In genomic region chr9:109046306-109046705, GRCm38 (mm10) we compare ENCODE assay signal across 10 mouse cellular contexts. TPM values are rescaled to one million over a fixed set of nuclear protein-coding genes. Genes with fewer than 3 reads are reported as not detected.
A peak's percentile ranks its signal among the peaks of the same experiment; 100 is the strongest.
DNase-seq lines count a peak whose midpoint lies in the region; ATAC-seq and TF ChIP-seq lines count a peak whose summit lies in the region.
"Had no signal": no experiment of that assay in that cellular context is flagged by ENCODE, and none has a peak within 500 bp of the region (broad histone marks: within the 10 kb centered on the region; RNA-seq: fewer than 3 reads in every experiment).

No protein-coding gene starts in this region.

- H3K4me1 ChIP-seq in hindbrain, embryonic 11.5 days (replicated peaks; ENCODE audit: control insufficient read depth, insufficient read depth, low read length), result no peaks in the 10 kb centered on the region
- H3K4me1 ChIP-seq in hindbrain, embryonic 13.5 days (replicated peaks), result no peaks in the 10 kb centered on the region
- H3K4me1 ChIP-seq in CH12.LX (ENCODE audit: control insufficient read depth in 1 of 2, insufficient read depth in 2 of 2), result peaks cover 11 to 17% of the 10 kb centered on the region in 2 experiments
- H3K4me1 ChIP-seq in liver, embryonic 14.5 days (replicated peaks; ENCODE audit: control insufficient read depth in 2 of 2, insufficient read depth in 2 of 2, low read length in 1 of 2), result no peaks in the 10 kb centered on the region
- H3K4me1 ChIP-seq: limb, embryonic 13.5 days had no signal

- peak; percentile 62 for DNase-seq in hindbrain, embryonic 11.5 days (ENCODE audit: low spot score)
- peak; percentile 76 for DNase-seq in CH12.LX (ENCODE audit: extremely low read depth)
- DNase-seq in adrenal gland, postnatal 25 days, result peak; percentile 60
- DNase-seq in gastrocnemius, adult 2 months, result peak; percentile 65
- peak; percentile 30 to 46 (median 37) for DNase-seq in liver, embryonic 14.5 days (ENCODE audit: low read depth in 3 of 3, low spot score in 3 of 3)
- peak; percentile 62 for DNase-seq in spleen, adult 12 weeks (ENCODE audit: low spot score)
- DNase-seq in ovary, postnatal 10 days (ENCODE audit: low spot score), result no peak

- intact Hi-C loops in gastrocnemius, adult 2 months (cut with DNase I), result no loop called here

- H3K36me3 ChIP-seq in hindbrain, embryonic 11.5 days (ENCODE audit: control insufficient read depth, insufficient read depth, low read length), result no peaks in the 10 kb centered on the region
- H3K36me3 ChIP-seq in hindbrain, embryonic 13.5 days, result no peaks in the 10 kb centered on the region
- H3K36me3 ChIP-seq in CH12.LX (replicated peaks in 1 of 2; ENCODE audit: control insufficient read depth in 1 of 2, insufficient read depth in 1 of 2, low read length in 1 of 2), result peaks cover 0 to 19% of the 10 kb centered on the region in 2 experiments
- H3K36me3 ChIP-seq in liver, embryonic 14.5 days (replicated peaks; ENCODE audit: control insufficient read depth, insufficient read depth, low read depth), result no peaks in the 10 kb centered on the region

- 37% methylated on average over 5 of the region's 5 CpGs for WGBS in hindbrain, embryonic 11.5 days
- WGBS in hindbrain, embryonic 13.5 days, result 34% methylated on average over 5 of the region's 5 CpGs
- 31% methylated on average over 5 of the region's 5 CpGs for WGBS in liver, embryonic 14.5 days (ENCODE audit: insufficient replicate concordance)

- no peak for ATAC-seq in hindbrain, embryonic 11.5 days (ENCODE audit: low FRiP score)
- no peak for ATAC-seq in hindbrain, embryonic 13.5 days (ENCODE audit: low FRiP score)
- ATAC-seq in liver, embryonic 14.5 days (ENCODE audit: insufficient read depth), result no peak

- no peak overlapping the region for H3K27ac ChIP-seq in hindbrain, embryonic 11.5 days (ENCODE audit: low read depth, low read length)
- H3K27ac ChIP-seq in hindbrain, embryonic 13.5 days, result no peak overlapping the region
- no peak overlapping the region; the same call in 1 of the 2 replicates for H3K27ac ChIP-seq in CH12.LX (ENCODE audit: insufficient read depth, low read depth)
- no peak overlapping the region for H3K27ac ChIP-seq in gastrocnemius, adult 2 months
- H3K27ac ChIP-seq in liver, embryonic 14.5 days, result no peak overlapping the region
- H3K27ac ChIP-seq: limb, embryonic 13.5 days had no signal

- peaks cover 23% of the 10 kb centered on the region for H3K79me2 ChIP-seq in CH12.LX (replicated peaks; ENCODE audit: control insufficient read depth, extremely low read depth, insufficient read depth, poor library complexity, severe bottlenecking)

- in situ Hi-C loops in CH12.LX (cut with MboI; ENCODE audit: low pct_ligation_motif_present, low pct_unique_long_range_greater_than_20kb, low sequenced_read_pairs), result loop anchor here (5.0 kb wide), 1 partner anchor 39 kb away; no protein-coding TSS in a partner anchor

- H3K9ac ChIP-seq in hindbrain, embryonic 11.5 days (ENCODE audit: low read depth, low read length), result no peak overlapping the region
- no peak overlapping the region for H3K9ac ChIP-seq in hindbrain, embryonic 13.5 days
- H3K9ac ChIP-seq in CH12.LX (ENCODE audit: insufficient read depth, low read depth), result no peak overlapping the region
- no peak overlapping the region for H3K9ac ChIP-seq in liver, embryonic 14.5 days (replicated peaks)
- H3K9ac ChIP-seq: limb, embryonic 13.5 days had no signal

- TF ChIP-seq POLR2A in CH12.LX (IDR thresholded peaks at IDR 0.05; ENCODE audit: low read depth, low read length), result no peak

- H3K9me3 ChIP-seq in hindbrain, embryonic 11.5 days (ENCODE audit: control insufficient read depth, low read length), result no peaks in the 10 kb centered on the region
- no peaks in the 10 kb centered on the region for H3K9me3 ChIP-seq in hindbrain, embryonic 13.5 days
- H3K9me3 ChIP-seq in CH12.LX (replicated peaks; ENCODE audit: low read length), result no peaks in the 10 kb centered on the region
- H3K9me3 ChIP-seq in liver, embryonic 14.5 days (ENCODE audit: control insufficient read depth, low read length), result no peaks in the 10 kb centered on the region
- H3K9me3 ChIP-seq: limb, embryonic 13.5 days had no signal

- peak; percentile 42 to 84 for TF ChIP-seq CTCF in CH12.LX (conservative IDR thresholded peaks at IDR 0.05 in 1 of 2, IDR thresholded peaks at IDR 0.05 in 1 of 2; ENCODE audit: low read depth in 2 of 2, low read length in 2 of 2)
- TF ChIP-seq CTCF in gastrocnemius, adult 2 months (IDR thresholded peaks at IDR 0.05), result peak; percentile 77
- TF ChIP-seq CTCF in liver, embryonic 14.5 days (IDR thresholded peaks at IDR 0.05; ENCODE audit: low read depth), result peak; percentile 94

- peak; percentile 76 for TF ChIP-seq RAD21 in CH12.LX (IDR thresholded peaks at IDR 0.05; ENCODE audit: low read depth, low read length)

- dilution Hi-C loops in CH12.LX (cut with MboI; ENCODE audit: extremely low pct_ligation_motif_present, extremely low pct_unique_long_range_greater_than_20kb, low sequenced_read_pairs), result no loop called here

- no peak for TF ChIP-seq EP300 in CH12.LX (IDR thresholded peaks at IDR 0.05; ENCODE audit: low read length)
- no peak for TF ChIP-seq EP300 in liver, embryonic 14.5 days (IDR thresholded peaks at IDR 0.05; ENCODE audit: low read depth)

- no peaks in the 10 kb centered on the region for H3K27me3 ChIP-seq in hindbrain, embryonic 11.5 days (ENCODE audit: control insufficient read depth, insufficient read depth, low read length)
- H3K27me3 ChIP-seq in hindbrain, embryonic 13.5 days, result no peaks in the 10 kb centered on the region
- H3K27me3 ChIP-seq in CH12.LX (replicated peaks), result no peaks in the 10 kb centered on the region
- H3K27me3 ChIP-seq in liver, embryonic 14.5 days (ENCODE audit: control insufficient read depth, insufficient read depth, low read length), result no peaks in the 10 kb centered on the region
- H3K27me3 ChIP-seq: limb, embryonic 13.5 days had no signal

- H3K4me3 ChIP-seq in hindbrain, embryonic 11.5 days (ENCODE audit: low read depth, low read length), result no peak overlapping the region
- no peak overlapping the region for H3K4me3 ChIP-seq in hindbrain, embryonic 13.5 days
- no peak overlapping the region for H3K4me3 ChIP-seq in CH12.LX (replicated peaks in 1 of 3; ENCODE audit: low read depth in 2 of 3, low read length in 2 of 3, poor library complexity in 1 of 3)
- no peak overlapping the region for H3K4me3 ChIP-seq in gastrocnemius, adult 2 months
- no peak overlapping the region for H3K4me3 ChIP-seq in liver, embryonic 14.5 days (ENCODE audit: insufficient read depth in 1 of 2, low read depth in 2 of 2, low read length in 2 of 2)
- H3K4me3 ChIP-seq: erythroblast, embryonic 14.5 days; limb, embryonic 13.5 days had no signal

- H3K4me2 ChIP-seq in hindbrain, embryonic 11.5 days (replicated peaks; ENCODE audit: low read depth, low read length), result no peak overlapping the region
- no peak overlapping the region for H3K4me2 ChIP-seq in hindbrain, embryonic 13.5 days
- H3K4me2 ChIP-seq in CH12.LX (ENCODE audit: insufficient read depth, low read depth, poor library complexity, severe bottlenecking), result peak overlapping the region; percentile 44; the same call in 1 of the 2 replicates
- H3K4me2 ChIP-seq in liver, embryonic 14.5 days (ENCODE audit: low read depth), result no peak overlapping the region
- H3K4me2 ChIP-seq: limb, embryonic 13.5 days had no signal

RNA-seq across cellular contexts. Expression of gene Shisa5, which starts 7.9 kb away (rescaled TPM):
- 33.4 and 34.1 TPM in 2 replicates for polyA plus RNA-seq in hindbrain, embryonic 11.5 days (2014; fragmentation: Nextera tagmentation; extraction: Ambion mirVana)
- 64.6 and 66.2 TPM in 2 replicates for polyA plus RNA-seq in hindbrain, embryonic 13.5 days (2015; fragmentation: Nextera tagmentation; extraction: Ambion mirVana)
- total RNA-seq in CH12.LX (2012; rRNA removed), result 134 and 153 TPM in 2 replicates
- total RNA-seq in CH12.LX (2014; rRNA removed), result 156 and 170 TPM in 2 replicates
- 121 and 166 TPM in 2 replicates for polyA plus RNA-seq in CH12.LX (2012; ENCODE audit: insufficient read length, low read depth)
- total RNA-seq in adrenal gland, postnatal 25 days (2021), result 119 TPM in 2 replicates
- total RNA-seq in gastrocnemius, adult 2 months (2021), result 10 to 100 TPM; 15.9 to 17.0 TPM
- polyA plus RNA-seq in liver, embryonic 14.5 days (2012; rRNA removed), result 14.9 and 16.4 TPM in 2 replicates
- polyA plus RNA-seq in liver, embryonic 14.5 days (2014; fragmentation: Nextera tagmentation; extraction: Ambion mirVana), result 16.0 TPM in 2 replicates

RNA-seq across cellular contexts. Expression of gene Trex1, which starts 13.2 kb away (rescaled TPM):
- polyA plus RNA-seq in hindbrain, embryonic 11.5 days (2014; fragmentation: Nextera tagmentation; extraction: Ambion mirVana), result 7.5 and 9.7 TPM in 2 replicates
- 12.9 and 15.2 TPM in 2 replicates for polyA plus RNA-seq in hindbrain, embryonic 13.5 days (2015; fragmentation: Nextera tagmentation; extraction: Ambion mirVana)
- total RNA-seq in CH12.LX (2012; rRNA removed), result 20.8 and 31.5 TPM in 2 replicates
- 20.1 and 21.1 TPM in 2 replicates for total RNA-seq in CH12.LX (2014; rRNA removed)
- polyA plus RNA-seq in CH12.LX (2012; ENCODE audit: insufficient read length, low read depth), result 15.8 and 22.9 TPM in 2 replicates
- 18.8 and 23.3 TPM in 2 replicates for total RNA-seq in adrenal gland, postnatal 25 days (2021)
- 10 to 100 TPM; 13.2 TPM for total RNA-seq in gastrocnemius, adult 2 months (2021)
- 12.0 and 14.1 TPM in 2 replicates for polyA plus RNA-seq in liver, embryonic 14.5 days (2012; rRNA removed)
- 5.0 and 6.1 TPM in 2 replicates for polyA plus RNA-seq in liver, embryonic 14.5 days (2014; fragmentation: Nextera tagmentation; extraction: Ambion mirVana)

RNA-seq across cellular contexts. Expression of gene Atrip, which starts 27.6 kb away (rescaled TPM):
- polyA plus RNA-seq in hindbrain, embryonic 11.5 days (2014; fragmentation: Nextera tagmentation; extraction: Ambion mirVana), result 26.0 TPM in 2 replicates
- 27.8 and 32.4 TPM in 2 replicates for polyA plus RNA-seq in hindbrain, embryonic 13.5 days (2015; fragmentation: Nextera tagmentation; extraction: Ambion mirVana)
- total RNA-seq in CH12.LX (2012; rRNA removed), result 18.0 and 19.3 TPM in 2 replicates
- 16.2 and 17.6 TPM in 2 replicates for total RNA-seq in CH12.LX (2014; rRNA removed)
- 21.3 and 24.1 TPM in 2 replicates for polyA plus RNA-seq in CH12.LX (2012; ENCODE audit: insufficient read length, low read depth)
- total RNA-seq in adrenal gland, postnatal 25 days (2021), result 18.1 and 20.5 TPM in 2 replicates
- 1 to 10 TPM; 8.0 to 8.5 TPM for total RNA-seq in gastrocnemius, adult 2 months (2021)
- 5.3 and 6.5 TPM in 2 replicates for polyA plus RNA-seq in liver, embryonic 14.5 days (2012; rRNA removed)
- polyA plus RNA-seq in liver, embryonic 14.5 days (2014; fragmentation: Nextera tagmentation; extraction: Ambion mirVana), result 9.0 TPM in 2 replicates

RNA-seq across cellular contexts. Expression of gene Ccdc51, which starts 36.0 kb away (rescaled TPM):
- polyA plus RNA-seq in hindbrain, embryonic 11.5 days (2014; fragmentation: Nextera tagmentation; extraction: Ambion mirVana), result 11.0 and 12.3 TPM in 2 replicates
- 14.6 and 14.7 TPM in 2 replicates for polyA plus RNA-seq in hindbrain, embryonic 13.5 days (2015; fragmentation: Nextera tagmentation; extraction: Ambion mirVana)
- total RNA-seq in CH12.LX (2012; rRNA removed) (18.2 TPM in 2 replicates), CH12.LX (2014; rRNA removed) (15.9 and 16.2 TPM in 2 replicates)
- polyA plus RNA-seq in CH12.LX (2012; ENCODE audit: insufficient read length, low read depth), result 7.6 and 8.6 TPM in 2 replicates
- total RNA-seq in adrenal gland, postnatal 25 days (2021), result 15.7 and 21.0 TPM in 2 replicates
- 1 to 10 TPM; 6.5 to 7.9 TPM for total RNA-seq in gastrocnemius, adult 2 months (2021)
- 5.4 and 7.1 TPM in 2 replicates for polyA plus RNA-seq in liver, embryonic 14.5 days (2012; rRNA removed)
- polyA plus RNA-seq in liver, embryonic 14.5 days (2014; fragmentation: Nextera tagmentation; extraction: Ambion mirVana), result 12.1 and 14.9 TPM in 2 replicates

RNA-seq across cellular contexts. Expression of gene Tma7, which starts 36.1 kb away (rescaled TPM):
- polyA plus RNA-seq in hindbrain, embryonic 11.5 days (2014; fragmentation: Nextera tagmentation; extraction: Ambion mirVana), result 756 and 774 TPM in 2 replicates
- polyA plus RNA-seq in hindbrain, embryonic 13.5 days (2015; fragmentation: Nextera tagmentation; extraction: Ambion mirVana), result 741 and 764 TPM in 2 replicates
- total RNA-seq in CH12.LX (2012; rRNA removed) (255 and 369 TPM in 2 replicates), CH12.LX (2014; rRNA removed) (336 and 356 TPM in 2 replicates)
- 494 and 529 TPM in 2 replicates for polyA plus RNA-seq in CH12.LX (2012; ENCODE audit: insufficient read length, low read depth)
- 370 and 418 TPM in 2 replicates for total RNA-seq in adrenal gland, postnatal 25 days (2021)
- total RNA-seq in gastrocnemius, adult 2 months (2021), result 100 to 1,000 TPM; 316 to 321 TPM
- 37.4 and 92.4 TPM in 2 replicates for polyA plus RNA-seq in liver, embryonic 14.5 days (2012; rRNA removed)
- 470 and 504 TPM in 2 replicates for polyA plus RNA-seq in liver, embryonic 14.5 days (2014; fragmentation: Nextera tagmentation; extraction: Ambion mirVana)
